Mouse (Mus musculus): Measurements from ENCODE around the gene Psd.

The Psd gene

GRCm38 (mm10) chr19:46304216-46304841, 22.6 kb downstream of the Psd start, which contains the start of gene Nfkb2:
Gene Nfkb2 (plus strand): TSS chr19:46304320.
- DNase-seq = peak; percentile 97

DNA sequence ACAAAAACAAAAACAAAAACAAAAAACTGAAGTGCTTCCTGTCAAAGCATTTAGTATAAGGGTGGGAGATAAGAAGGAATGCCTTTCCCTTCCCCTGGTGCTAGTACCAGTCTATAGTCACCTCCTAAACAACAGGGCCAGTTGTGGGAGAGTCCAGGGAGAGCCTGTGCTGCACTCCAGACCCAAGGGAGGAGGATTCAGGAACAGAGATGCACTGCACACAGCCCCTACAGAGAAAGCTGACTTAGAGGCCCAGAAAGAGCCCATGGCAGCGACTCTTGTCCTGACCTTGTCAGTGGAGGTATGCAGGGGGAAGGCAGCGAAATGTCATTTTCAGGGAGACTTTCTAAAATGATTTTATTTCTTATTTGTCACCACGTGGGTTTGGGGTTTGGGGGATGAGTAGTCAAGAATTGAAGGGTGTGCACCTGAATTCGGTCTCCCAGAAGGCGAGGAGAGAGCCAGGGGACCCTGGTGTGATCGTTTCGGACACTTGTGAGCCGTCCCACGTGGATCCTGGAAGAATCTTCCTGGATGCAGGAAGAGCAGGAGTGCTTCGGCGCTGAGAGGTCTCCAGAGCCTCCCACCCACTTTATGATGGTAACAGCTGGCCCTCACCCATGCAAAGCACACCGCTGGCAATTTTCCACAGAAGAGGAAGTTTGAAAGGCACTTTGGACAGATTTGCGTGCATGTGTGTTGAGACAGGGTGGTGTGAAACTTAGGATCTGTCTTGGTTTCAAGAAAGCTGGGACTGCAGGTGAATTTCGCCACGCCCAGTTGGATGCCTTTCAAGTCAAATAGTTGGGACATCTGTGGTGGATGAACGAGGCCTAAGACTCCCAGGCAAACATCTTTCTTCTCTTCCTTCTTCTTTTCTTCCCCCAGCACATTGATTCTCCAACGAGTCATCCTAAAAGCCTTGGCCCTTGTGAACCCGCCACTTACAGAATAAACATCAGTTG, 23.4 kb downstream of the Psd start:
- DNase-seq = no peak

DNA sequence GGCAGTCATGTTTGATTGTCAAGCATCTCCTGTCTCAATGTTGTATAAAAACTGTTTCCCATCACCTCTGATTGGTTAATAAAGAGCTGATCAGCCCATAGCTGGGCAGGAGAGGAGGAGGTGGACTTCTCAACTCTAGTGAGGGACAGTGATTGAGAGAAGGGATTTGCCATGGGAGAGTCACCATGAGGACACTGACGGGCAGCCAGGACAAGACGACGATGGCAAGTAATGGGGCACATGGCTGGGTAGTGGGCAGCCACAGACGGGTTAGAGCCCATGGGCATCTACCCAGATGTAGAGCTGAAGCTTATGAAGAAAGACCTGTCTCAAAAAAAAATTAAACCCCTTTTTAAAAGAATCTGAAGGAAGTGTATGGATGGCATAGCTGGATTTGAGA, 24.4 kb downstream of the Psd start:
- DNase-seq = no peak

DNA sequence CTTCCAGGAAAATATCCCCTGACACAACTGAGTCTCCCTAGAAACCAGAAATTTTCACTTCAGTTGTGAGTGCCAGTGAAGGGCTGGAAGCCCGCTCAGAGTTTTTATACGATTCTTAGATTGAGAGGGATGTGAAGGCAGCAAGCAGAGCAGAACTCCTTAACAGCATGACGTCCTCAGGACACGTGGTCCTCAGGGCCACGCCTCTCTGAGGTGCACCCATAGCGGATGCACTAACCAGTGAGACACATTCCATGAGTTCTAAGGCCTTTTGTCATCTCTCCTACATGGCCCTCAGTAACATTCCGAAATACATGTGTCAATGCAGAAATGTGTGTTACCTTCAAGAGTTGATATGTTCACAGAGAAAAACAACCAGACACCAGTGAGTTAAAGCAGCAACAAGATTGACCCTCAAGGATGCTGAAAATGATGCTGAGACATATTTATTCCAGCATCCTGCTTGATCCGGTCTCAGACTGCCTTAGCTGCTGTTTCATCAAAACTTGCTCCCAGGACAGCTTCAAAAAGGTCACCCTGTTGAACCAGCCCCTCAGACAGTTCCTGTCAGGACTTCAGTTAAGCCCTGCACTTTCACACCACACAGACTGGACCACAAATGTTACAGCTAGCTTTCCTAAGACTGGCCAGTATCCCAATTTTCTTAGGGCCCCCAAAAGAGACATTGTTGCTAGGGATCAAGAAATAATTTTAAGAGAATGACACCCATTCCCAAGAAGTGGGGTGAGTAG, 26.5 kb downstream of the Psd start:
- no peak for DNase-seq

DNA sequence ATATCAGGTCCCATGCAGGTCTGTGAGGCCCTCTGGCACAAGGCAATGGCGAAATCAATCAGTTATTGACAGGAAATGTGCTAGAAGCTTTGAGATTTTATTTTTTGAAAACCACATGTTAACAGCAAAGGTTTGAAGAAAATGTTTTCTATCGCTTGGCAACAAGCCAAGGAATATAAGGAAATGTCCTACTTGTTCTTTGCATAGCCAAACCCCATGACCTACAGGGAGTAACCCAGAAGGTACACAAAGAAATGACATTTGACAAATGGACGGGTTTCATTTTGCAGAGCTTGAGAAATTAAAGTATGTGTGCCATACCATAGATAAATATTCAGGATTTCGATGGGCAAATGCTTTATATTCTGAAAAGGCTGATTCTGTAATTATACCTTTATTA, 30.0 kb downstream of the Psd start:
- DNase-seq = no peak

DNA sequence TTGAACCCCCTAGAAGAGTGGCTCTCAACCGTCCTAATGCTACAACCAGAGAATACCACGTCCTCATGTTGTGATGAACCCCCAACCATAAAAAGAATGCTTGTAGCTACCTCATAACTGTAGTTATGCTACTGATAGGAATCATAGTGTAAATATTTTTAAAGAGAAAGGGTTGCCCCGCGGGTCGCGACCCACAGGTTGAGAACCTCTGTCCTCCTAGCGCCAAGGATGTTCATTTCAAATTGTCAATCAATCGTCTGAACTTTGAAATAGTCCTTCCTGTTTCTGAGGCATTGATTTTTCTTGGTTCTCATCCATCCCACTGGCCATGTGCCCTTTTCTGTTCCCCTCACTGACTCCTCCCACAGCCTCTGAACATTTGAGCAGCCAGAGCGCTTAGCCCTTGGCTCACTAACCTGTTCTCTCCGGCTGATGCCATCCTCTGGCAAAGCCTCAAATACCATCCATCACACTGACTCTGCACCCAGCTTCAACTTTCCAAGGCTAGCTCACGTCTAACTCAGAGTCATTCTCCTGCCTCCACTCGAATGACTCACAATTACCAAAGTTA, 36.3 kb downstream of the Psd start:
- DNase-seq = no peak

DNA sequence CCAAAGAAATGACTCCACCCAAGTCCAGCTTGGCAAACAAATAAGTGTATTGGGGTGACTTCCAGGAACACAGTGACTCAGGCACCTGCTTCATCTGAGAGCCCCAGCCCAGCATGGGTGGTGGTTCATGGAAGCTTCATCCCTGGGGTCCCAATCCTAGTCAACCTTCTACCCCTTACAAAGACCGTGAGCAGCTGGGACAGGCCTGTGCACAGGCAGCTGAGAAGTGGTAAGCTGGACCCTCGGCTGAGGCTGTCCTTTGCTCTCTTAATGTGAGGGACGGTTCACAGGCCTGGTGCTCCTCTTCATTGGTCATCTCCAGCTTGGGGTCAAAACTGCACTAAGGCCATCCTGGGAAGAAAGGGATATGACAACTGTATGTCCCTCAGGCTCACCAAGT, 39.4 kb downstream of the Psd start:
- DNase-seq = no peak

DNA sequence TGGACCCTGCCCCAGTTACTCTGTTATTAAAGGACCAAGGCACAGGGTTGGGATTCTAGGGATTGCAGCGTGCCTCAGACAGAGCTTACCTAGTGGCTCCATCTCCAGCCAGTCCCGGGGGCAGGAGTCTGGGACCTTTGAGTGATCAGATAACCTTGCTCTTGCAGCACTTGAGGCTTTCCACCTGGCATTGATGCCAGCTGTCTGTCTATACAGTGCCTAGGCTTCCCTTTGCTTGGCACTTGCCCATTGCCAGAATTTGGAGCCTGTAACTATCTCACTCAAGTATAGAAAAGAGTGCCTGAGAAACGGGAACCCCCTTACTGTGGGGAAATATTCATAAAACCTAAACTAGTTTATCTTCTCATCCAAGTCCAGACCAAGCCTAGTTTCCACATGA, 40.0 kb downstream of the Psd start:
- DNase-seq = no peak

DNA sequence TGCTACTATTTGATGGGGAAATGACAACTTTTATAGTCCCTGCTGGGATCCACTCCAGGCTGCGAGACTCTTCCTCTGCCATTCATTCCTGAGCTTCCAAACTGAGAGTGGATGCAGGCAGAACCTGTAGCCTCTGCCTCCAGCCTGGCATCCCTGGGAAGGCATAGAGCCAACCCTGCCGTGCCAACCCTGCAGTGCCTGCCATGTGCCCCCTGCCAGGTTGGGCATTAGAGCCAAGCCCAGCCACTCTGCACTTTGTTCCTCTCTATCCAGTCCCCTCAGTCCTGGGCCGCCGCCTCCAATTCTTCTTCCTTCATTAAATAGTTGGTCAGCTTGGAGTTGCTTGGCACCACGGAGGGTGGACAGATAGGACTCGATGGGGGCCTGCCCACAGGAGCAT, 40.9 kb downstream of the Psd start:
- DNase-seq = no peak

DNA sequence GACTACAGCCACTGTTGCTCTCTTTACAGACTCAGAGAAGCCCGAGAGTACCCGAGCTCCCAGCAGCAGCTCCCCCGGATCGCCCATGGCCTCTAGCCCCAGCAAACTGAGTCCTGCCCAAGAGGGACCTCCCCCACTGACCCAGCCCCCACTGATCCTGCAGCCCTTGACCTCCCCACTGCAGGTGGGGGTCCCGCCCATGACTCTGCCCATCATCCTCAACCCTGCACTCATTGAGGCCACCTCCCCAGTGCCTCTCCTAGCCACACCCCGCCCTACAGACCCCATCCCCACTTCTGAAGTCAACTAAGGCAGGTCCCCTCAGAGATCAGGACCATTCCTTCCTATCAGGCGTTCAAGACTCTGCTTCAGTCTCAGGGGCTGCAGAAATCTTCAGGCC, 41.3 kb downstream of the Psd start:
- DNase-seq = no peak

- DNase-seq = no peak
Measured at GRCm38 (mm10) chr19:46284686-46285085, 42.3 kb downstream of the Psd start.

GRCm38 (mm10) chr19:46282081-46282849, 44.7 kb downstream of the Psd start:
- no peak for DNase-seq

- no peak for DNase-seq
Measured at GRCm38 (mm10) chr19:46275307-46275706, 51.6 kb downstream of the Psd start.

- no peak for DNase-seq
Measured at GRCm38 (mm10) chr19:46264762-46265161, 62.2 kb downstream of the Psd start.
